8 mouse cellular contexts compared by ENCODE assay signal in the genomic region with DNA sequence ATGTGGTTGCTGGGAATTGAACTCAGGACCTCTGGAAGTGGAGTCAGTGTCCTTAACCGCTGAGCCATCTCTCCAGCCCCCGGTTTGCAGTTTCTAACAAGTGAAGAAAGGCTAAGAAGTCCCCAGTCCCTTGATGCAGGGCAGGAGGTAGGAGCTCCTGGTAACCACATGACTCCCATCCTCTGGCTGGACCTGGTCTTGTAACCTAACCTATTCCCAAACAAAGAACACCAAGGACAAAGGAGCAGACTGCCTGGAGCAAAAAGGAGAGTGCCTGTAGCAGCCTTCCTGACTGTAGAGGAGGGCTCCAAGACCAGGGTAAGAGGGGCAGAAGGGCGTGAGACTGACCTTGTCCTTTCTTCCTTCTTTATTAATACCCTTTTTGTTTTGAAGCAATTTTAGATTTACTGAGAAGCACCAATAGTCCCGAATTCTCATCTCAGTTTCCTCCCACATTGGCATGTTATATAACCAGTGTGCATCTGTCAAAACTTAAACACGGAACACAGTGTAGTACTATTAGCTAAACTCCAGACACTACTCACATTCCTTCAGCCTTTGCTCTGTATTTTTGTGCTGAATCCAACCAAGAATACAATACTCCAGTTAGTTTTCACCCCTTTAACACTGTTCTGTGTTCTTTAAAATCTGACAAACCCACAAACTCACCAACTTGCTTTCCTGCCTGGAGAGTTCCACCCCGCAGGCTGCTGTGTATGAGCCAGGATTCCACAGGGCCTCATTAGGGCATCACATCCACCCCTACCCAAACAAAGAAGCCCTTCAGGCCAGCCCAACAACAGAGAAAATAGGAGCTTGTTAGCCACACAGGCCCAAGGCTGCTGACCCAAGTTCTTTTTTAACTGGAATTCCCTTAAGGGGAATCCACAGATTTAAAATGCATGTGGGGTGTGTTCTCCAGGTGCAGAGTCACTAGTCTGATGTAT. TPM values are rescaled to one million over a fixed set of nuclear protein-coding genes. Genes with fewer than 3 reads are reported as not detected.
A peak's percentile ranks its signal among the peaks of the same experiment; 100 is the strongest.
DNase-seq lines count a peak whose midpoint lies in the region; ATAC-seq lines count a peak whose summit lies in the region.

No protein-coding gene starts in this region.

- peak overlapping the region; percentile 87 for H3K27ac ChIP-seq in embryonic facial prominence, embryonic 12.5 days
- peak overlapping the region; percentile 72 for H3K27ac ChIP-seq in neural tube, embryonic 14.5 days (ENCODE audit: low read depth, low read length)

- no peak overlapping the region for H3K4me2 ChIP-seq in embryonic facial prominence, embryonic 12.5 days (replicated peaks)
- no peak overlapping the region for H3K4me2 ChIP-seq in neural tube, embryonic 14.5 days (ENCODE audit: low read depth, low read length)

- peak; percentile 38; the same call in 1 of the 2 replicates for ATAC-seq in embryonic facial prominence, embryonic 12.5 days (ENCODE audit: insufficient number of reproducible peaks, insufficient read depth, low FRiP score, low TSS enrichment)
- ATAC-seq in neural tube, embryonic 14.5 days (ENCODE audit: low read depth) = peak; percentile 61; the same call in 1 of the 2 replicates

- no peak overlapping the region for H3K9ac ChIP-seq in embryonic facial prominence, embryonic 12.5 days
- no peak overlapping the region for H3K9ac ChIP-seq in neural tube, embryonic 14.5 days (replicated peaks; ENCODE audit: low read depth, low read length)

- H3K4me1 ChIP-seq in embryonic facial prominence, embryonic 12.5 days = peaks cover 37% of the 10 kb centered on the region
- H3K4me1 ChIP-seq in neural tube, embryonic 14.5 days (ENCODE audit: control insufficient read depth, insufficient read depth, low read length) = peaks cover 28% of the 10 kb centered on the region; the same call in 1 of the 2 replicates

- H3K9me3 ChIP-seq in embryonic facial prominence, embryonic 12.5 days = no peaks in the 10 kb centered on the region
- no peaks in the 10 kb centered on the region for H3K9me3 ChIP-seq in neural tube, embryonic 14.5 days (ENCODE audit: control insufficient read depth, low read length)

- peak; percentile 52 to 80 for DNase-seq in layer of hippocampus, adult 18-20 months (ENCODE audit: low spot score in 2 of 2)
- no peak for DNase-seq in layer of hippocampus, postnatal 25 days (ENCODE audit: extremely low spot score in 1 of 2, low spot score in 1 of 2)
- peak; percentile 65 to 74 for DNase-seq in layer of hippocampus, adult 8-10 months (ENCODE audit: low spot score in 2 of 2)
- no peak for DNase-seq in cerebellum, adult 9-10 months
- no peak for DNase-seq in spleen, adult 12 weeks (ENCODE audit: low spot score)
- no peak for DNase-seq in kidney, adult 11 months

- no peaks in the 10 kb centered on the region for H3K36me3 ChIP-seq in embryonic facial prominence, embryonic 12.5 days
- H3K36me3 ChIP-seq in neural tube, embryonic 14.5 days (ENCODE audit: control insufficient read depth, insufficient read depth, low read length) = no peaks in the 10 kb centered on the region

- WGBS in embryonic facial prominence, embryonic 12.5 days = 38% methylated on average over 6 of the region's 6 CpGs
- 61% methylated on average over 6 of the region's 6 CpGs for WGBS in neural tube, embryonic 14.5 days

- H3K27me3 ChIP-seq in embryonic facial prominence, embryonic 12.5 days = no peaks in the 10 kb centered on the region
- H3K27me3 ChIP-seq in neural tube, embryonic 14.5 days (ENCODE audit: control insufficient read depth, insufficient read depth, low read length) = no peaks in the 10 kb centered on the region

- H3K4me3 ChIP-seq in embryonic facial prominence, embryonic 12.5 days = no peak overlapping the region
- no peak overlapping the region for H3K4me3 ChIP-seq in neural tube, embryonic 14.5 days (ENCODE audit: low read depth, low read length)

RNA-seq across cellular contexts. Expression of a gene that starts 58.7 kb away (rescaled TPM):
- 100 to 1,000 TPM; 191 to 195 TPM for total RNA-seq in layer of hippocampus, adult 18-20 months (2021)
- 100 to 1,000 TPM; 170 to 175 TPM for total RNA-seq in layer of hippocampus, postnatal 25 days (2021)
- 28.4 and 28.7 TPM in 2 replicates for polyA plus RNA-seq in embryonic facial prominence, embryonic 12.5 days (2016; fragmentation: Nextera tagmentation; extraction: Ambion mirVana)
- total RNA-seq in layer of hippocampus, adult 8-10 months (2022) = 100 to 1,000 TPM; 179 to 207 (median 191) TPM
- 47.8 and 50.9 TPM in 2 replicates for polyA plus RNA-seq in neural tube, embryonic 14.5 days (2014; fragmentation: Nextera tagmentation; extraction: Ambion mirVana)

RNA-seq across cellular contexts. Expression of a gene that starts 59.2 kb away (rescaled TPM):
- 1 to 10 TPM; 7.3 to 7.9 TPM for total RNA-seq in layer of hippocampus, adult 18-20 months (2021)
- total RNA-seq in layer of hippocampus, postnatal 25 days (2021) = 1 to 10 TPM; 5.3 to 5.9 TPM
- 2.0 and 2.3 TPM in 2 replicates for polyA plus RNA-seq in embryonic facial prominence, embryonic 12.5 days (2016; fragmentation: Nextera tagmentation; extraction: Ambion mirVana)
- 1 to 10 TPM; 7.3 to 8.5 (median 7.8) TPM for total RNA-seq in layer of hippocampus, adult 8-10 months (2022)
- polyA plus RNA-seq in neural tube, embryonic 14.5 days (2014; fragmentation: Nextera tagmentation; extraction: Ambion mirVana) = 5.2 TPM in 2 replicates

Comparison
In these comparisons a context has a peak if more than half of its experiments do, and no peak if none do; other contexts are left out.
1. DNase-seq: peak in layer of hippocampus, adult 18-20 months (2 of 2) and layer of hippocampus, adult 8-10 months (2 of 2); none in layer of hippocampus, postnatal 25 days (0 of 2), cerebellum, adult 9-10 months (single experiment), spleen, adult 12 weeks (single experiment) and kidney, adult 11 months (single experiment).